Mouse (Mus musculus): Measurements from ENCODE around the gene Ptprr.

GRCm38 (mm10) chr10:116083965-116084364, 66.0 kb downstream of the Ptprr start:
- no peak for TF ChIP-seq CTCF (IDR thresholded peaks at IDR 0.05; ENCODE audit: control insufficient read depth, insufficient read depth, insufficient replicate concordance, low read depth, low read length)
- no peak for TF ChIP-seq POLR2A (IDR thresholded peaks at IDR 0.05; ENCODE audit: control insufficient read depth, low read depth, low read length)
